Mouse (Mus musculus): ENCODE data around the gene Gm28035.

DNA sequence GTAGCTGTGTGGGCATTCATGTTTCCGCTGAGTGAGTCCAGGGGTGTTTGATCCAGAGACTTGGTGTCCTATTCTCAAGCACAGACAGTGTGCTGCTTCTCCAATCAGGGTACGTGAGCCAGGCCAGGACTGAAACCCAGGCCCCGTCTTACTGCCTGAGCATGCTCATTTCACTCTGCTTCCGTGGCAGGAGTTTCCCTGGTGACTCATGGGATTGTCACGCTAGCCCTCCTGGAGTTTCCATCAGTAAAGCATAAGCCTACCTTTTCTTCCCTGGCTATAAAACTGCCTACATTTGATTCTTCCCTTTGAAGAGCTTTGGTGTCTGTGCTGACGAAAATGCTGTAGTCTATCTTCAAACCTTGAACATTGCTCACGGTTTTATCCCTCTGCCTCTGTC is 82.7 kb downstream of the Gm28035 start:
- TF ChIP-seq POLR2A (IDR thresholded peaks at IDR 0.05; ENCODE audit: control insufficient read depth, low read depth, low read length) (no peak), CTCF (IDR thresholded peaks at IDR 0.05; ENCODE audit: control insufficient read depth, insufficient read depth, insufficient replicate concordance, low read depth, low read length) (no peak)
